Comparison of ENCODE assay signal across 8 mouse cellular contexts in the genomic region with DNA sequence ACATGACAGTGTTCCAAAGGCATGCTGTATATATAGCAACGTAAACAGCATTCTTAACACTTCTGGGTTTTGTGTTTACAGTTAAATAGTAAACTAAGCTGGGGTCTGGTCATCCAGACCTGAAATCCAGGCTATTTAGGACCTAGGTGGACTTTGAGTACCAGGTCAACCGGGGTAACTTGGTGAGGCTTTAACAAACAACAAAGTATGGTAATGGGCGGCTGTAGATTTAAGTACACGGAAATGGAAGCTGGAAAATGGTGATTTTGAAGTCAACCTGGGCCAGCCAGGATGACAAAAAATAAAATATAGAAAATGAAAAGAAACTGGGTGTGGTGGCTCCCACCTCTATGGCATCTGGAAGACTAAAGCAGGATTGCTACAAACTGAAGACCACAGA. TPM values are rescaled to one million over a fixed set of nuclear protein-coding genes. Genes with fewer than 3 reads are reported as not detected.
DNase-seq lines count a peak whose midpoint lies in the region; ATAC-seq and TF ChIP-seq lines count a peak whose summit lies in the region.

No protein-coding gene starts in this region.

- H3K4me3 ChIP-seq in cerebellum, adult 2 months (replicated peaks; ENCODE audit: insufficient read depth, low read depth, low read length): peak overlapping the region; percentile 90
- H3K4me3 ChIP-seq in E14TG2a.4 (replicated peaks; ENCODE audit: low read length): peak overlapping the region; percentile 96; the same call in 1 of the 2 replicates
- peak overlapping the region; percentile 86 for H3K4me3 ChIP-seq in hindbrain, embryonic 14.5 days (replicated peaks; ENCODE audit: low read length)
- peak overlapping the region; percentile 90 for H3K4me3 ChIP-seq in liver, embryonic 16.5 days (ENCODE audit: low read depth, low read length)

- peaks cover 33% of the 10 kb centered on the region for H3K36me3 ChIP-seq in E14TG2a.4 (ENCODE audit: insufficient read depth, low read length)
- peaks cover 22% of the 10 kb centered on the region for H3K36me3 ChIP-seq in hindbrain, embryonic 14.5 days (replicated peaks; ENCODE audit: control insufficient read depth, insufficient read depth)
- peaks cover 5% of the 10 kb centered on the region for H3K36me3 ChIP-seq in liver, embryonic 16.5 days (ENCODE audit: control insufficient read depth, insufficient read depth)

- H3K4me1 ChIP-seq in cerebellum, adult 2 months (ENCODE audit: control insufficient read depth, insufficient read depth, low read length): no peaks in the 10 kb centered on the region
- peaks cover 32% of the 10 kb centered on the region for H3K4me1 ChIP-seq in E14TG2a.4 (replicated peaks; ENCODE audit: low read depth, low read length)
- H3K4me1 ChIP-seq in hindbrain, embryonic 14.5 days (replicated peaks; ENCODE audit: control insufficient read depth, insufficient read depth, low read length): peaks cover 9% of the 10 kb centered on the region
- H3K4me1 ChIP-seq in liver, embryonic 16.5 days (ENCODE audit: control insufficient read depth, low read depth, low read length): peaks cover 24% of the 10 kb centered on the region

- H3K9ac ChIP-seq in hindbrain, embryonic 14.5 days: peak overlapping the region; percentile 41; the same call in 1 of the 2 replicates
- peak overlapping the region; percentile 37; the same call in 1 of the 2 replicates for H3K9ac ChIP-seq in liver, embryonic 16.5 days (ENCODE audit: low read depth, low read length)

- no peak for TF ChIP-seq POLR2A in cerebellum, adult 2 months (IDR thresholded peaks at IDR 0.05; ENCODE audit: borderline replicate concordance, insufficient read depth, low read length)

- peak overlapping the region; percentile 82 for H3K4me2 ChIP-seq in hindbrain, embryonic 14.5 days (replicated peaks)
- H3K4me2 ChIP-seq in liver, embryonic 16.5 days (ENCODE audit: low read depth, low read length): peak overlapping the region; percentile 95

- ATAC-seq in hindbrain, embryonic 14.5 days (ENCODE audit: low FRiP score): no peak
- ATAC-seq in liver, embryonic 16.5 days (ENCODE audit: low read depth): no peak
- no peak for ATAC-seq in monocyte, adult 5-6 weeks (replicated peaks; ENCODE audit: insufficient number of reproducible peaks, low FRiP score, low TSS enrichment, poor library complexity, severe bottlenecking)

- WGBS in cerebellum, adult 2 months: 86% methylated on average over 4 of the region's 4 CpGs
- 82% methylated on average over 4 of the region's 4 CpGs for WGBS in hindbrain, embryonic 14.5 days
- 68% methylated on average over 4 of the region's 4 CpGs for WGBS in liver, embryonic 16.5 days (ENCODE audit: insufficient replicate concordance)

- no peaks in the 10 kb centered on the region for H3K27me3 ChIP-seq in cerebellum, adult 2 months (ENCODE audit: control insufficient read depth, insufficient read depth, low read length)
- H3K27me3 ChIP-seq in E14TG2a.4 (ENCODE audit: insufficient read depth, low read length): no peaks in the 10 kb centered on the region
- no peaks in the 10 kb centered on the region for H3K27me3 ChIP-seq in hindbrain, embryonic 14.5 days (ENCODE audit: control insufficient read depth, insufficient read depth, low read length)
- H3K27me3 ChIP-seq in liver, embryonic 16.5 days (ENCODE audit: control insufficient read depth, insufficient read depth, low read depth, low read length): no peaks in the 10 kb centered on the region

- no peak for TF ChIP-seq CTCF in cerebellum, adult 2 months (IDR thresholded peaks at IDR 0.05; ENCODE audit: borderline replicate concordance, insufficient read depth, low read depth, low read length)
- no peak for TF ChIP-seq CTCF in E14TG2a.4 (conservative IDR thresholded peaks at IDR 0.05; ENCODE audit: low read length)

- no peak for DNase-seq in cerebellum, adult 2 months
- DNase-seq in cerebellum, postnatal 10 days: no peak
- DNase-seq in hindbrain, embryonic 14.5 days (ENCODE audit: low spot score): no peak
- no peak for DNase-seq in thymus, postnatal 25 days
- DNase-seq in c-Kit-positive CD71-positive TER-119-positive erythroid progenitor cells, embryonic 14.5 days (ENCODE audit: low spot score): no peak

- H3K9me3 ChIP-seq in E14TG2a.4 (ENCODE audit: low read length): peaks cover 44% of the 10 kb centered on the region
- no peaks in the 10 kb centered on the region for H3K9me3 ChIP-seq in hindbrain, embryonic 14.5 days (ENCODE audit: control insufficient read depth, low read length)
- H3K9me3 ChIP-seq in liver, embryonic 16.5 days (replicated peaks; ENCODE audit: control insufficient read depth, low read length): no peaks in the 10 kb centered on the region

- H3K27ac ChIP-seq in cerebellum, adult 2 months (ENCODE audit: insufficient read depth, low read length): peak overlapping the region; percentile 49; the same call in 1 of the 2 replicates
- H3K27ac ChIP-seq in hindbrain, embryonic 14.5 days: peak overlapping the region; percentile 66
- H3K27ac ChIP-seq in liver, embryonic 16.5 days (ENCODE audit: low read length): peak overlapping the region; percentile 66

RNA-seq across cellular contexts. Expression of a gene that starts 0.6 kb away (rescaled TPM):
- polyA plus RNA-seq in cerebellum, adult 2 months (2012; rRNA removed): 1.7 and 1.9 TPM in 2 replicates
- polyA plus RNA-seq in hindbrain, embryonic 14.5 days (2014; fragmentation: Nextera tagmentation; extraction: Ambion mirVana): 0.90 and 1.1 TPM in 2 replicates
- polyA plus RNA-seq in liver, embryonic 16.5 days (2015; fragmentation: Nextera tagmentation; extraction: Ambion mirVana): 0.19 and 0.20 TPM in 2 replicates
- 1.0 to 1.8 TPM (median 1.1 TPM) in 3 replicates for total RNA-seq in monocyte, adult 5-6 weeks (2017)

RNA-seq across cellular contexts. Expression of a gene that starts 21.8 kb away (rescaled TPM):
- polyA plus RNA-seq in cerebellum, adult 2 months (2012; rRNA removed): 11.7 and 12.4 TPM in 2 replicates
- 14.6 and 19.9 TPM in 2 replicates for polyA plus RNA-seq in hindbrain, embryonic 14.5 days (2014; fragmentation: Nextera tagmentation; extraction: Ambion mirVana)
- 0.15 TPM in 1 of 2 replicates, not detected in the other for polyA plus RNA-seq in liver, embryonic 16.5 days (2015; fragmentation: Nextera tagmentation; extraction: Ambion mirVana)
- total RNA-seq in monocyte, adult 5-6 weeks (2017): 5.1 to 21.2 TPM (median 7.0 TPM) in 3 replicates

Comparison
In these comparisons a context has a peak if more than half of its experiments do, and no peak if none do; other contexts are left out.
1. RNA of a gene that starts 21.8 kb away (polyA plus RNA-seq): 14.6 to 19.9 TPM in hindbrain, embryonic 14.5 days and 11.7 to 12.4 TPM in cerebellum, adult 2 months; 0.15 TPM in liver, embryonic 16.5 days; every median in the first group is over 10 times any median in the second.
2. Peak in every context shown above with its lines, with median percentiles within 50 percentile points of each other: H3K27ac ChIP-seq and H3K4me3 ChIP-seq.